Comparison of ENCODE assay signal across 14 mouse cellular contexts in the genomic region with DNA sequence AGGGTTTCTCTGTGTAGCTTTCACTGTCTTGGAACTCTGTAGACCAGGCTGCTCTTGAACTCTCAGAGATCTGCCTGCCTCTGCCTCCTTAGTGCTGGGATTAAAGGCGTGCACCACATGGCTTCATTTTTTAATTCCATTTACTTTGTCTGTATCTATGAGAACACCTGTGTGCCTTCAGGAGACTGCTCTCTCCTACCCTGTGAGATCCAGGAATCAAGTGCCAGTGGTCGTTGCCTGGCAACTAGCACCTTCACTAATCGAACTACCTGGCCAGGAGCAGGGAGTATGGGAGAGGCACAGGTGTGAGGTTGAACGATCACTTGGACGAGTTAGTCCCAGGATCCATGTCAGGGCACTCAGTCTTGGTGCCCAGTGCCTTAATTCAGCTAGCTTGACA. TPM values are rescaled to one million over a fixed set of nuclear protein-coding genes. Genes with fewer than 3 reads are reported as not detected.
DNase-seq lines count a peak whose midpoint lies in the region; ATAC-seq and TF ChIP-seq lines count a peak whose summit lies in the region.
"Had no signal": no experiment of that assay in that cellular context is flagged by ENCODE, and none has a peak within 500 bp of the region (broad histone marks: within the 10 kb centered on the region; RNA-seq: fewer than 3 reads in every experiment).

No protein-coding gene starts in this region.

- no peak for ATAC-seq in intestine, embryonic 15.5 days
- no peak for ATAC-seq in intestine, postnatal 0 days
- ATAC-seq in liver, embryonic 16.5 days (ENCODE audit: low read depth) = no peak
- ATAC-seq: forebrain, embryonic 16.5 days had no signal

- H3K9me3 ChIP-seq in intestine, embryonic 15.5 days = no peaks in the 10 kb centered on the region
- H3K9me3 ChIP-seq in intestine, postnatal 0 days (ENCODE audit: control insufficient read depth) = no peaks in the 10 kb centered on the region
- no peaks in the 10 kb centered on the region for H3K9me3 ChIP-seq in CH12.LX (replicated peaks; ENCODE audit: low read length)
- H3K9me3 ChIP-seq in liver, embryonic 16.5 days (replicated peaks; ENCODE audit: control insufficient read depth, low read length) = no peaks in the 10 kb centered on the region

- 74% methylated on average over 5 of the region's 5 CpGs for WGBS in intestine, embryonic 15.5 days
- WGBS in intestine, postnatal 0 days = 55% methylated on average over 5 of the region's 5 CpGs
- 82% methylated on average over 5 of the region's 5 CpGs for WGBS in liver, embryonic 16.5 days (ENCODE audit: insufficient replicate concordance)

- no peak for TF ChIP-seq EP300 in CH12.LX (IDR thresholded peaks at IDR 0.05; ENCODE audit: low read length)

- dilution Hi-C loops in CH12.LX (cut with MboI; ENCODE audit: extremely low pct_ligation_motif_present, extremely low pct_unique_long_range_greater_than_20kb, low sequenced_read_pairs) = no loop called here

- H3K79me2 ChIP-seq in CH12.LX (replicated peaks; ENCODE audit: control insufficient read depth, extremely low read depth, insufficient read depth, poor library complexity, severe bottlenecking) = peaks cover 35% of the 10 kb centered on the region

- no peak for TF ChIP-seq POLR2A in CH12.LX (IDR thresholded peaks at IDR 0.05; ENCODE audit: low read depth, low read length)

- H3K27me3 ChIP-seq in intestine, embryonic 15.5 days (replicated peaks) = no peaks in the 10 kb centered on the region
- H3K27me3 ChIP-seq in intestine, postnatal 0 days (replicated peaks; ENCODE audit: control insufficient read depth, insufficient read depth, low read length) = no peaks in the 10 kb centered on the region
- H3K27me3 ChIP-seq in CH12.LX (replicated peaks) = no peaks in the 10 kb centered on the region
- no peaks in the 10 kb centered on the region for H3K27me3 ChIP-seq in liver, embryonic 16.5 days (ENCODE audit: control insufficient read depth, insufficient read depth, low read depth, low read length)

- no peak for TF ChIP-seq RAD21 in CH12.LX (IDR thresholded peaks at IDR 0.05; ENCODE audit: low read depth, low read length)

- 0 out of 2 replicates have a peak overlapping the region, but pooled peaks have one; percentile 3 for H3K27ac ChIP-seq in intestine, embryonic 15.5 days
- H3K27ac ChIP-seq in intestine, postnatal 0 days (ENCODE audit: low read depth, low read length) = no peak overlapping the region
- H3K27ac ChIP-seq in CH12.LX (ENCODE audit: insufficient read depth, low read depth) = peak overlapping the region; percentile 22
- peak overlapping the region; percentile 98 for H3K27ac ChIP-seq in liver, embryonic 16.5 days (ENCODE audit: low read length)

- peaks cover 64% of the 10 kb centered on the region for H3K4me1 ChIP-seq in intestine, embryonic 15.5 days (replicated peaks)
- H3K4me1 ChIP-seq in intestine, postnatal 0 days (replicated peaks; ENCODE audit: control insufficient read depth, insufficient read depth, low read length) = peaks cover 39% of the 10 kb centered on the region
- peaks cover 45 to 92% of the 10 kb centered on the region in 2 experiments for H3K4me1 ChIP-seq in CH12.LX (ENCODE audit: control insufficient read depth in 1 of 2, insufficient read depth in 2 of 2)
- H3K4me1 ChIP-seq in liver, embryonic 16.5 days (ENCODE audit: control insufficient read depth, low read depth, low read length) = peaks cover 79% of the 10 kb centered on the region

- in situ Hi-C loops in CH12.LX (cut with MboI; ENCODE audit: low pct_ligation_motif_present, low pct_unique_long_range_greater_than_20kb, low sequenced_read_pairs) = no loop called here

- H3K36me3 ChIP-seq in intestine, embryonic 15.5 days = no peaks in the 10 kb centered on the region
- H3K36me3 ChIP-seq in intestine, postnatal 0 days (ENCODE audit: control insufficient read depth, insufficient read depth) = 0 out of 2 replicates have a peak, but pooled peaks cover 5% of the 10 kb centered on the region
- peaks cover 0 to 18% of the 10 kb centered on the region in 2 experiments for H3K36me3 ChIP-seq in CH12.LX (replicated peaks in 1 of 2; ENCODE audit: control insufficient read depth in 1 of 2, insufficient read depth in 1 of 2, low read length in 1 of 2)
- 0 out of 2 replicates have a peak, but pooled peaks cover 2% of the 10 kb centered on the region for H3K36me3 ChIP-seq in liver, embryonic 16.5 days (ENCODE audit: control insufficient read depth, insufficient read depth)

- no peak overlapping the region for H3K9ac ChIP-seq in intestine, embryonic 15.5 days
- H3K9ac ChIP-seq in intestine, postnatal 0 days (ENCODE audit: low read depth, low read length) = no peak overlapping the region
- no peak overlapping the region for H3K9ac ChIP-seq in CH12.LX (ENCODE audit: insufficient read depth, low read depth)
- H3K9ac ChIP-seq in liver, embryonic 16.5 days (ENCODE audit: low read depth, low read length) = no peak overlapping the region

- peak; percentile 9 for DNase-seq in A20 (ENCODE audit: low read depth, low spot score)
- no peak for DNase-seq in CH12.LX (ENCODE audit: extremely low read depth)
- no peak for DNase-seq in right cerebral cortex, postnatal 4 days
- no peak for DNase-seq in adrenal gland, postnatal 14 days
- DNase-seq: cerebellum, adult 9-10 months; embryo, embryonic 11 days; kidney, postnatal 14 days; left cerebral cortex, postnatal 4 days; lung, postnatal 36 days; midbrain, embryonic 14.5 days had no signal

- H3K4me2 ChIP-seq in intestine, embryonic 15.5 days (replicated peaks) = no peak overlapping the region
- H3K4me2 ChIP-seq in intestine, postnatal 0 days (replicated peaks; ENCODE audit: low read depth) = no peak overlapping the region
- no peak overlapping the region for H3K4me2 ChIP-seq in CH12.LX (ENCODE audit: insufficient read depth, low read depth, poor library complexity, severe bottlenecking)
- no peak overlapping the region for H3K4me2 ChIP-seq in liver, embryonic 16.5 days (ENCODE audit: low read depth, low read length)

- H3K4me3 ChIP-seq in intestine, embryonic 15.5 days (replicated peaks) = no peak overlapping the region
- no peak overlapping the region for H3K4me3 ChIP-seq in intestine, postnatal 0 days (ENCODE audit: low read depth, low read length)
- H3K4me3 ChIP-seq in CH12.LX (replicated peaks in 1 of 3; ENCODE audit: low read depth in 2 of 3, low read length in 2 of 3, poor library complexity in 1 of 3) = no peak overlapping the region
- H3K4me3 ChIP-seq in liver, embryonic 16.5 days (ENCODE audit: low read depth, low read length) = no peak overlapping the region

- TF ChIP-seq CTCF in intestine, postnatal 0 days (IDR thresholded peaks at IDR 0.05; ENCODE audit: low read depth) = no peak
- TF ChIP-seq CTCF in CH12.LX (conservative IDR thresholded peaks at IDR 0.05 in 1 of 2, IDR thresholded peaks at IDR 0.05 in 1 of 2; ENCODE audit: low read depth in 2 of 2, low read length in 2 of 2) = no peak

TF ChIP-seq in CH12.LX, 34 proteins besides CTCF, POLR2A, EP300 and RAD21 (continues in another document):
- no peak for TF ChIP-seq MAZ (IDR thresholded peaks at IDR 0.05; ENCODE audit: low read depth, low read length)
- TF ChIP-seq MEF2A (IDR thresholded peaks at IDR 0.05; ENCODE audit: borderline replicate concordance, low read depth, low read length) = no peak
- no peak for TF ChIP-seq ZMIZ1 (IDR thresholded peaks at IDR 0.05; ENCODE audit: low read depth, low read length)
- TF ChIP-seq ZKSCAN1 (IDR thresholded peaks at IDR 0.05; ENCODE audit: borderline replicate concordance, low read depth, low read length) = no peak
- no peak for TF ChIP-seq MAFK (IDR thresholded peaks at IDR 0.05; ENCODE audit: insufficient replicate concordance, low read length)
- TF ChIP-seq BHLHE40 (IDR thresholded peaks at IDR 0.05; ENCODE audit: low read depth, low read length) = no peak
- no peak for TF ChIP-seq GABPA (IDR thresholded peaks at IDR 0.05; ENCODE audit: insufficient replicate concordance, low read depth, low read length)
- TF ChIP-seq CHD2 (IDR thresholded peaks at IDR 0.05; ENCODE audit: low read length) = no peak
- TF ChIP-seq E2F4 (IDR thresholded peaks at IDR 0.05; ENCODE audit: insufficient replicate concordance, low read depth, low read length) = no peak
- no peak for TF ChIP-seq CHD1 (IDR thresholded peaks at IDR 0.05; ENCODE audit: low read depth, low read length)
- no peak for TF ChIP-seq NRF1 (IDR thresholded peaks at IDR 0.05; ENCODE audit: low read depth, low read length)
- TF ChIP-seq MYC (IDR thresholded peaks at IDR 0.05; ENCODE audit: low read depth, low read length) = no peak
- TF ChIP-seq MXI1 (IDR thresholded peaks at IDR 0.05; ENCODE audit: low read depth, low read length) = no peak
- no peak for TF ChIP-seq USF2 (conservative IDR thresholded peaks at IDR 0.05; ENCODE audit: low read depth, low read length)
- TF ChIP-seq IRF4 (IDR thresholded peaks at IDR 0.05; ENCODE audit: low read depth, low read length) = no peak

RNA-seq across cellular contexts. Expression of a gene that starts 12.6 kb away (rescaled TPM):
- polyA plus RNA-seq in intestine, embryonic 15.5 days (2015; fragmentation: Nextera tagmentation; extraction: Ambion mirVana) = 50.5 and 52.3 TPM in 2 replicates
- 52.4 and 53.3 TPM in 2 replicates for polyA plus RNA-seq in intestine, postnatal 0 days (2015; fragmentation: Nextera tagmentation; extraction: Ambion mirVana)
- total RNA-seq in CH12.LX (2012; rRNA removed) (95.9 and 114 TPM in 2 replicates), CH12.LX (2014; rRNA removed) (223 and 225 TPM in 2 replicates)
- polyA plus RNA-seq in CH12.LX (2012; ENCODE audit: insufficient read length, low read depth) = 188 and 197 TPM in 2 replicates
- 11.1 and 14.5 TPM in 2 replicates for polyA plus RNA-seq in liver, embryonic 16.5 days (2015; fragmentation: Nextera tagmentation; extraction: Ambion mirVana)
- 151 and 187 TPM in 2 replicates for total RNA-seq in adrenal gland, postnatal 14 days (2021)

RNA-seq across cellular contexts. Expression of a gene that starts 16.5 kb away (rescaled TPM):
- 2.3 and 3.0 TPM in 2 replicates for polyA plus RNA-seq in intestine, embryonic 15.5 days (2015; fragmentation: Nextera tagmentation; extraction: Ambion mirVana)
- polyA plus RNA-seq in intestine, postnatal 0 days (2015; fragmentation: Nextera tagmentation; extraction: Ambion mirVana) = 3.2 and 3.8 TPM in 2 replicates
- 0.85 and 1.1 TPM in 2 replicates for total RNA-seq in CH12.LX (2012; rRNA removed)
- not detected in 2 replicates for total RNA-seq in CH12.LX (2014; rRNA removed)
- 0.10 TPM in 1 of 2 replicates, not detected in the other for polyA plus RNA-seq in CH12.LX (2012; ENCODE audit: insufficient read length, low read depth)
- 0.74 and 0.83 TPM in 2 replicates for polyA plus RNA-seq in liver, embryonic 16.5 days (2015; fragmentation: Nextera tagmentation; extraction: Ambion mirVana)
- 6.6 and 8.4 TPM in 2 replicates for total RNA-seq in adrenal gland, postnatal 14 days (2021)

RNA-seq across cellular contexts. Expression of a gene that starts 46.4 kb away (rescaled TPM):
- polyA plus RNA-seq in intestine, embryonic 15.5 days (2015; fragmentation: Nextera tagmentation; extraction: Ambion mirVana) = 65.1 and 69.0 TPM in 2 replicates
- 44.0 and 48.2 TPM in 2 replicates for polyA plus RNA-seq in intestine, postnatal 0 days (2015; fragmentation: Nextera tagmentation; extraction: Ambion mirVana)
- total RNA-seq in CH12.LX (2012; rRNA removed) (51.5 and 53.9 TPM in 2 replicates), CH12.LX (2014; rRNA removed) (57.8 and 60.8 TPM in 2 replicates)
- 58.4 and 62.6 TPM in 2 replicates for polyA plus RNA-seq in CH12.LX (2012; ENCODE audit: insufficient read length, low read depth)
- 32.8 and 33.4 TPM in 2 replicates for polyA plus RNA-seq in liver, embryonic 16.5 days (2015; fragmentation: Nextera tagmentation; extraction: Ambion mirVana)
- 72.6 and 74.5 TPM in 2 replicates for total RNA-seq in adrenal gland, postnatal 14 days (2021)
